Mouse (Mus musculus): ENCODE results near the gene March4. TPM values are rescaled to one million over a fixed set of nuclear protein-coding genes. Genes with fewer than 3 reads are reported as not detected.

March4 gene
- total and polyA plus RNA-seq, 2 experiments, result not detected

GRCm38 (mm10) chr1:72411108-72411507 lies 125.6 kb downstream of the March4 start:
- Histone ChIP-seq H3K9ac (ENCODE audit: low read depth, low read length) (no peak overlapping the region), H3K4me3 (ENCODE audit: insufficient read depth, low read depth, low read length) (no peak overlapping the region), H3K36me3 (ENCODE audit: control insufficient read depth, insufficient read depth, low read length) (no peaks in the 10 kb centered on the region), H3K27ac (replicated peaks; ENCODE audit: insufficient read depth, low read depth, low read length) (no peak overlapping the region), H3K27me3 (ENCODE audit: control insufficient read depth, insufficient read depth, low read length) (no peaks in the 10 kb centered on the region), H3K4me1 (ENCODE audit: control insufficient read depth, insufficient read depth, low read length) (peaks cover 3% of the 10 kb centered on the region), H3K79me2 (ENCODE audit: control insufficient read depth, insufficient read depth, low read length) (no peaks in the 10 kb centered on the region)
- no peak for DNase-seq (ENCODE audit: extremely low read depth, low read depth, low spot score)
- 94% methylated on average over 8 of the region's 8 CpGs for WGBS
- TF ChIP-seq CTCF (IDR thresholded peaks at IDR 0.05; ENCODE audit: low read depth, low read length) (no peak), POLR2A (IDR thresholded peaks at IDR 0.05; ENCODE audit: extremely low read depth, insufficient read depth, low read length) (no peak)

GRCm38 (mm10) chr1:72409936-72410335 lies 126.8 kb downstream of the March4 start:
- WGBS, result 84% methylated on average over 5 of the region's 5 CpGs
- Histone ChIP-seq H3K4me1 (ENCODE audit: control insufficient read depth, insufficient read depth, low read length) (peaks cover 3% of the 10 kb centered on the region), H3K27me3 (ENCODE audit: control insufficient read depth, insufficient read depth, low read length) (no peaks in the 10 kb centered on the region), H3K27ac (replicated peaks; ENCODE audit: insufficient read depth, low read depth, low read length) (no peak overlapping the region), H3K79me2 (ENCODE audit: control insufficient read depth, insufficient read depth, low read length) (no peaks in the 10 kb centered on the region), H3K36me3 (ENCODE audit: control insufficient read depth, insufficient read depth, low read length) (no peaks in the 10 kb centered on the region), H3K4me3 (ENCODE audit: insufficient read depth, low read depth, low read length) (no peak overlapping the region), H3K9ac (ENCODE audit: low read depth, low read length) (no peak overlapping the region)
- DNase-seq (ENCODE audit: extremely low read depth, low read depth, low spot score), result no peak
- TF ChIP-seq CTCF (IDR thresholded peaks at IDR 0.05; ENCODE audit: low read depth, low read length) (no peak), POLR2A (IDR thresholded peaks at IDR 0.05; ENCODE audit: extremely low read depth, insufficient read depth, low read length) (no peak)

- Histone ChIP-seq H3K27ac (replicated peaks; ENCODE audit: insufficient read depth, low read depth, low read length) (no peak overlapping the region), H3K27me3 (ENCODE audit: control insufficient read depth, insufficient read depth, low read length) (no peaks in the 10 kb centered on the region), H3K4me1 (ENCODE audit: control insufficient read depth, insufficient read depth, low read length) (no peaks in the 10 kb centered on the region), H3K9ac (ENCODE audit: low read depth, low read length) (no peak overlapping the region), H3K4me3 (ENCODE audit: insufficient read depth, low read depth, low read length) (no peak overlapping the region), H3K36me3 (ENCODE audit: control insufficient read depth, insufficient read depth, low read length) (no peaks in the 10 kb centered on the region), H3K79me2 (ENCODE audit: control insufficient read depth, insufficient read depth, low read length) (no peaks in the 10 kb centered on the region)
- WGBS, result 76% methylated on average over 14 of the region's 14 CpGs
- TF ChIP-seq CTCF (IDR thresholded peaks at IDR 0.05; ENCODE audit: low read depth, low read length) (no peak), POLR2A (IDR thresholded peaks at IDR 0.05; ENCODE audit: extremely low read depth, insufficient read depth, low read length) (no peak)
- no peak for DNase-seq (ENCODE audit: extremely low read depth, low read depth, low spot score)
These were observed 130.1 kb downstream of the March4 start for GRCm38 (mm10) chr1:72406505-72407079.

DNA sequence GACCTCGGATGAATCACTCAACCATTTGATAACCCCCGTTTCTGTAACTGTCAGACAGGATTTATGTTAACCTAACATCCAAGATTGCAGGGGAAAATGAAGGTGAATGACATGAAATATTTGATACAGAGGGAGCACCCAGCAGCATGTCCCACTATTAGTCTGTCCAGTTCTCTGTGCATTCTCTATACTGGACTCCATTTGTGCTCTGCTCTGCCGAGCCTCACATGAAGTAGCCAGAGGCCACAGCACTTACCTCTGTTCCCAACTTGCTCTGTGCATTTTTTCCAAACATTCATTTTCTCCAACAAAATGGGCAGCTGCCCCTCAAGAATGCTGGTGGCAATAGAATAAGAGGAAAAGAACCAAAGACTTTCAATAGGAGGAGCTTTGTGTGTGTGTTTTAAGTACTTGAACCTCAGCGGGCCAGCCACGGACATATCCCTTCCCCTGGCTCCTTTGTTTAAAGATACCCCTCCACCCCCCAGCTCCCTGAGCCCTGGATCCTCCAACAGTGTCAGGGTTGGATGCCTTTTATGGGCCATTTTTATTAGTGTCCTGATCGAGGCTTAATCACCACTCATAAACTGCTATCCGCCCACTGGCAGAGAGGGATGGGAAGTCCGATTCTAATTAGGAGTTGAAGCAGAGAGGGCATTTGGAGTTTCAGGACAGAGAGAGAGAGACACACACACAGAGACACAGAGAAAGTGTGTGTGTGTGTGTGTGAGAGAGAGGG lies 135.2 kb downstream of the March4 start:
- no peaks in the 10 kb centered on the region for H3K27me3 ChIP-seq (ENCODE audit: control insufficient read depth, insufficient read depth, low read length)
- H3K36me3 ChIP-seq (ENCODE audit: control insufficient read depth, insufficient read depth, low read length), result no peaks in the 10 kb centered on the region
- H3K27ac ChIP-seq (replicated peaks; ENCODE audit: insufficient read depth, low read depth, low read length), result no peak overlapping the region
- DNase-seq (ENCODE audit: extremely low read depth, low read depth, low spot score), result no peak
- no peaks in the 10 kb centered on the region for H3K4me1 ChIP-seq (ENCODE audit: control insufficient read depth, insufficient read depth, low read length)
- no peak for TF ChIP-seq POLR2A (IDR thresholded peaks at IDR 0.05; ENCODE audit: extremely low read depth, insufficient read depth, low read length)
- no peak for TF ChIP-seq CTCF (IDR thresholded peaks at IDR 0.05; ENCODE audit: low read depth, low read length)
- 82% methylated on average over 8 of the region's 8 CpGs for WGBS
- H3K79me2 ChIP-seq (ENCODE audit: control insufficient read depth, insufficient read depth, low read length), result no peaks in the 10 kb centered on the region
- H3K4me3 ChIP-seq (ENCODE audit: insufficient read depth, low read depth, low read length), result no peak overlapping the region
- no peak overlapping the region for H3K9ac ChIP-seq (ENCODE audit: low read depth, low read length)

DNA sequence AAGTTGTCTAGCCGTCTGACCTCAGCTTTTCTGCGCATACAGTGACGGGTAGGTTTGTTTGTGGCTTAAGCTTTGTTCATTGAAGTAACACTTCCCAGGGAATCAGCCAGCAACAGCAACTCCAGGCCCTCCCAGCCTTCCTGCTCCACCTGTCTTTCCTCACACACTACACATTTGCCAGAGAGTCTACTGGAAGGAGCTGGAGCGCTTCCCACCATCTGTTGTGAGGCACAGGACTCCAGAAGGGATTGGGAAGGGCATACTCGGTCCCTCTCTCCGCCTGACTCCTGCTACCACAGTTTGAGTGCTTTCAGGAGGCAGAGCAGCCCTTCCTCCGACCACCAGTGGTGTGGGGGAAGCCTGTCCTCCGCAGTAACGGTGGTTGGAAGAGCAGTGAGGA lies 136.1 kb downstream of the March4 start:
- no peak overlapping the region for H3K9ac ChIP-seq (ENCODE audit: low read depth, low read length)
- no peaks in the 10 kb centered on the region for H3K4me1 ChIP-seq (ENCODE audit: control insufficient read depth, insufficient read depth, low read length)
- H3K27me3 ChIP-seq (ENCODE audit: control insufficient read depth, insufficient read depth, low read length), result no peaks in the 10 kb centered on the region
- TF ChIP-seq POLR2A (IDR thresholded peaks at IDR 0.05; ENCODE audit: extremely low read depth, insufficient read depth, low read length) (no peak), CTCF (IDR thresholded peaks at IDR 0.05; ENCODE audit: low read depth, low read length) (no peak)
- WGBS, result 83% methylated on average over 9 of the region's 9 CpGs
- no peak overlapping the region for H3K27ac ChIP-seq (replicated peaks; ENCODE audit: insufficient read depth, low read depth, low read length)
- no peak for DNase-seq (ENCODE audit: extremely low read depth, low read depth, low spot score)
- H3K4me3 ChIP-seq (ENCODE audit: insufficient read depth, low read depth, low read length), result no peak overlapping the region
- no peaks in the 10 kb centered on the region for H3K79me2 ChIP-seq (ENCODE audit: control insufficient read depth, insufficient read depth, low read length)
- 0 out of 2 replicates have a peak, but pooled peaks cover 2% of the 10 kb centered on the region for H3K36me3 ChIP-seq (ENCODE audit: control insufficient read depth, insufficient read depth, low read length)
